Mouse (Mus musculus) ES-Bruce4 (cell line): ENCODE measurements at regions not wholly inside any gene's neighbourhood (a gene's known extent, or its start where the extent isn't known, plus 50 kb on each side); places are given as distances from the start of the nearest gene placed in this dataset.

Experiments used
- H3K27ac ChIP-seq: 2 replicates; pipeline ENCODE4 v1.5.1; 2012; ENCODE audit warnings: low read length, inconsistent platforms; ENCODE audit not compliant: insufficient read depth
- H3K27me3 ChIP-seq: 2 replicates; pipeline ENCODE4 v1.6.1; 2012; ENCODE audit warnings: mild to moderate bottlenecking, low read length, inconsistent platforms; ENCODE audit not compliant: control insufficient read depth, poor library complexity, insufficient read depth, severe bottlenecking
- H3K36me3 ChIP-seq: 2 replicates; pipeline ENCODE4 v1.6.1; 2012; ENCODE audit warnings: inconsistent platforms, mild to moderate bottlenecking, low read length, moderate library complexity; ENCODE audit not compliant: control insufficient read depth, poor library complexity, insufficient read depth, severe bottlenecking
- H3K4me1 ChIP-seq: one replicate; pipeline ENCODE4 v1.8.1; 2011; ENCODE audit warnings: low read length; ENCODE audit not compliant: control insufficient read depth, insufficient read depth
- H3K4me3 ChIP-seq: 2 replicates; pipeline ENCODE4 v1.5.1; 2011; ENCODE audit warnings: low read depth, mild to moderate bottlenecking, low read length
- H3K9ac ChIP-seq: 2 replicates; pipeline ENCODE4 v1.6.1; 2012; ENCODE audit warnings: low read depth, mild to moderate bottlenecking, inconsistent platforms; ENCODE audit not compliant: poor library complexity, severe bottlenecking
- H3K9me3 ChIP-seq: replicated peaks from 2 replicates; pipeline ENCODE4 v1.6.1; 2012; ENCODE audit warnings: mild to moderate bottlenecking, low read length, inconsistent platforms; ENCODE audit not compliant: control insufficient read depth, poor library complexity, insufficient read depth, severe bottlenecking
- CTCF ChIP-seq: IDR thresholded peaks from one replicate; pipeline ENCODE4 v1.8.1; 2011; ENCODE audit warnings: low read depth, low read length
- EP300 ChIP-seq: IDR thresholded peaks from 2 replicates; pipeline ENCODE4 v1.6.1; 2011; ENCODE audit warnings: low read depth, low read length; ENCODE audit not compliant: insufficient read depth
- POLR2A ChIP-seq: IDR thresholded peaks from one replicate; pipeline ENCODE4 v1.8.1; 2011; ENCODE audit warnings: low read length; ENCODE audit not compliant: insufficient read depth

- no peak overlapping the region for H3K4me3 ChIP-seq
- no peaks in the 10 kb centered on the region for H3K36me3 ChIP-seq
- no peak for TF ChIP-seq POLR2A
- no peaks in the 10 kb centered on the region for H3K27me3 ChIP-seq
- H3K9ac ChIP-seq = no peak overlapping the region
- no peaks in the 10 kb centered on the region for H3K9me3 ChIP-seq
- H3K27ac ChIP-seq = no peak overlapping the region
- no peaks in the 10 kb centered on the region for H3K4me1 ChIP-seq
Measured at GRCm38 (mm10) chr9:88221276-88221675, 105.7 kb upstream of the Nt5e start.

DNA sequence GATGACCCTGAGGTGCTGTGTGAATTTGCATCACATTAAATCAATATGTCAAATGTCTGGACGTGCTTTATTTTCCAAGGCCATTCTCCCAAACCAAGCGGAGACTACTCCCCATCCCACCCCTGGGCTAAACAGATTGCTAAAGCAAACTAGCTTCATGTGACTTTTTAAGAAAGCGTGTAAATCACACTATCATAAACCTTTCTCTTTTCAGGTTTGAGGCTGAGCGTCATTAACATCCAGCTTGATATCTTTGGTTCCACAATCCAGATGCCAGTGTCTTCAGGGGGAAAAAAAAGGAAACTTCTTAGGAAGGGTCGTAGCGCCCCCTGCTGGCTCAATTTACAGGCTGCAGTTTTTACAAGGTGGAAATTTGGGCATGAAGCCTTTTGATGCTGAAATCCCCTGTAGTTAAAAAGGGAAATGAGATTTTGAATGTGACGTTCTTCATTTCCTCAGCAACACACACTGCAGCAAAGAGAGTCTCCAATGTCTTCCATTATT is 105.1 kb upstream of the Nt5e start:
- no peaks in the 10 kb centered on the region for H3K36me3 ChIP-seq
- no peaks in the 10 kb centered on the region for H3K9me3 ChIP-seq
- no peaks in the 10 kb centered on the region for H3K4me1 ChIP-seq
- TF ChIP-seq EP300 (no peak), CTCF (no peak), POLR2A (no peak)
- H3K9ac ChIP-seq = no peak overlapping the region
- no peak overlapping the region for H3K27ac ChIP-seq
- no peak overlapping the region for H3K4me3 ChIP-seq
- no peaks in the 10 kb centered on the region for H3K27me3 ChIP-seq

DNA sequence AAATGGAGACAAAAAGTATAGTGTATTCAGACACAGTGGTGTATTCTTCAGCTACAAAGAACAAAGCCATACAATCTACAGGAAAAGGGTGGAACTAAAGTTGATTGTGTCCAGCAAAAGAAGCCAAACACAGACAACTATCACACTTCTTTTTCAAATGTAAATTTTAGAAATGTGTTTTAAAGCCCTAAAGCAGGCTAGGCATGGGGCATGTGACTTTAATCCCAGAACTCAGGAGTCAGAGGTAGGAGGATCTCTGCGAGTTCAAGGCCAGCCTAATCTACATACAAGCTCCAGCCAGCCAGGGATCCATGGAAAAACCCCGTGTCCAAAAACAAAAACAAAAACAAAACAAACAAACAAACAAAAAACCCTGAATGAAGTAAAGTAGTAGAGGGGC is 89.9 kb upstream of the Nt5e start:
- Histone ChIP-seq H3K4me1 (no peaks in the 10 kb centered on the region), H3K36me3 (no peaks in the 10 kb centered on the region), H3K4me3 (no peak overlapping the region), H3K27me3 (no peaks in the 10 kb centered on the region), H3K9ac (no peak overlapping the region), H3K27ac (no peak overlapping the region), H3K9me3 (no peaks in the 10 kb centered on the region)
- TF ChIP-seq POLR2A = no peak
- TF ChIP-seq CTCF = no peak
- no peak for TF ChIP-seq EP300

- TF ChIP-seq POLR2A = no peak
- H3K9ac ChIP-seq = no peak overlapping the region
- H3K4me3 ChIP-seq = no peak overlapping the region
- no peaks in the 10 kb centered on the region for H3K4me1 ChIP-seq
- H3K27me3 ChIP-seq = no peaks in the 10 kb centered on the region; the same call in 1 of the 2 replicates
- H3K27ac ChIP-seq = no peak overlapping the region
- H3K36me3 ChIP-seq = no peaks in the 10 kb centered on the region
- H3K9me3 ChIP-seq = no peaks in the 10 kb centered on the region
Measured at GRCm38 (mm10) chr9:88238346-88238745, 88.7 kb upstream of the Nt5e start.

DNA sequence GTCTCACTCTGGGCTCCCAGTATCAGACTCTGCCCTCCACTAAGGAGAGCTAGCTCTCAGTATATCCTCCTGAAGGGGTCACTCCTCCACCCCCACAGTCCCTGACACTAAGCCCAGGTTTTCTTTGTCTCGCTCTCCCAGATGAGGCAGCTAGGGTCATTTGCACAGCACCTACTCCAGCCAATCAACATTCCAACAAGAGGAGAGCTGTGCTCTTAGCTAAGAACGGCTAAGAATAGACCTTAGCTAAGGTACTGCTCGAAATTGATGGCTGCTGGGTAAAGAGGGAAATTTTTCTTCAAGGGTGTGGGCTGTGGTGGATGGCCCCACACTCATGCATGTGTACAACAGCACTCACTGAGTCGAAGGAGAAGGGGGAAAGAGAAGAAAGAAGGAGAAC is 86.3 kb upstream of the Nt5e start:
- no peak overlapping the region for H3K27ac ChIP-seq
- no peaks in the 10 kb centered on the region for H3K36me3 ChIP-seq
- no peak overlapping the region for H3K4me3 ChIP-seq
- H3K4me1 ChIP-seq = no peaks in the 10 kb centered on the region
- H3K9me3 ChIP-seq = no peaks in the 10 kb centered on the region
- H3K27me3 ChIP-seq = peaks cover 2% of the 10 kb centered on the region; the same call in 1 of the 2 replicates
- TF ChIP-seq CTCF = no peak
- no peak for TF ChIP-seq POLR2A
- TF ChIP-seq EP300 = no peak
- 0 out of 2 replicates have a peak overlapping the region, but pooled peaks have one; percentile 14 for H3K9ac ChIP-seq

DNA sequence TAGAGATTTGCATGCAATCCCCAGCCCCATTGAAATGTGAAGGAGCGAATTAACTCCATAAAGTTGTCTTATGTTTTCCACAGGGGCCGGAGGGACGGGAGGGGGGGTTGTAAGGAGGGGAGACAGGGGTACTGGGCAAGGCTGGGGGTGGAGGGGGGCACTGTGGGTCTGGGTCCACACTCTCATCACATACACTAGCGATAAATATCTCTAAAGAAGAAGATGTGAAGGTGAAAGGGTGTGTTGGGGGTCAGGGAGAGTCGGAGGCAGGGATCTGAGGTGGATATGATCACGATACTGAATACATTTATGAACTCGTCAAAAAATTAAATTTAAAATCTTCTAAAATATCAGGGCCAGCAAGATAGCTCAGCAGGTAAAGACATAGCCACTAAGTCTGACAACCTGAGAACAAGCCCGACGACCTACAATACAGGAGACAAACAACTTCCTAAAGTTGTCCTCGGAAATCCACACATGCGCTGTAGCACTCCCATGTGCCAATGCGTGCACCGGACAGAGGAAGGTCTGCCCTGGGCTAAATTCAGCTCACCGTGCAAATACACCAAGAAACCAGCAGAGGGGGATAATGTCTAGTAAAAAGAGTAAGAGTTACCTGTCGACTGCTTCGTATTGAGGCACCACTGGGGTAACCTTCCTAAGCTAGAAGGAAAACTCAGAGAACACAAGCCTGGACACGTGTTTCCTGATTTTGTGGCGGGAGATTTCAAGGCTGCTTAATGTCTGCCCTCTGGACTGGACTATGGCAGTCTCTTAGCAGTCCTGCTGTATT is 85.6 kb upstream of the Nt5e start:
- Histone ChIP-seq H3K4me1 (no peaks in the 10 kb centered on the region), H3K4me3 (no peak overlapping the region), H3K36me3 (no peaks in the 10 kb centered on the region), H3K27ac (no peak overlapping the region), H3K9me3 (no peaks in the 10 kb centered on the region), H3K9ac (0 out of 2 replicates have a peak overlapping the region, but pooled peaks have one; percentile 14), H3K27me3 (peaks cover 2% of the 10 kb centered on the region; the same call in 1 of the 2 replicates)
- TF ChIP-seq CTCF (peak; percentile 39), EP300 (no peak)
